Mouse (Mus musculus) adrenal gland, adult 18-20 months (tissue): ENCODE measurements around the gene Sar1a. TPM values are rescaled to one million over a fixed set of nuclear protein-coding genes. Genes with fewer than 3 reads are reported as not detected.
A peak's percentile ranks its signal among the peaks of the same experiment; 100 is the strongest.

ENCODE experiments used
- DNase-seq, 2 experiments: peaks; one replicate each; pipeline ENCODE4 v3.0.0; 2021 to 2022; ENCODE audit warnings: low spot score in 2 of 2
- long read RNA-seq, 2 experiments: library from polyadenylated mRNA; stranded (forward); transcript quantifications; one replicate each; pipeline ENCODE4 v2.0.0; 2021
- total RNA-seq, 2 experiments: library from RNA; stranded (reverse); gene quantifications; 1 replicate in 1 of 2; 2 replicates in 1 of 2; pipeline ENCODE4 v1.2.3; 2021

Sar1a gene
- 100 to 1,000 TPM; 198 to 216 TPM for total RNA-seq
- long read RNA-seq, experiment 1, transcript Sar1a-201 (7 exons, 2,613 nt): major isoform, 238 of 276 reads
- long read RNA-seq, experiment 1, partial matches to known transcripts: 4 of 276 reads
- long read RNA-seq, experiment 1, other reads (novel, unspliced or antisense): 28 of 276 reads
- long read RNA-seq, experiment 2, transcript Sar1a-201 (7 exons, 2,613 nt): major isoform, 582 of 673 reads
- long read RNA-seq, experiment 2, transcript Sar1a-208 (8 exons, 897 nt): minor isoform, 7 of 673 reads
- long read RNA-seq, experiment 2, transcript Sar1a-207 (1 exons, 319 nt): minor isoform, 9 of 673 reads
- long read RNA-seq, experiment 2, transcript Sar1a-205 (2 exons, 483 nt): minor isoform, 6 of 673 reads
- long read RNA-seq, experiment 2, partial matches to known transcripts: 5 of 673 reads
- long read RNA-seq, experiment 2, other reads (novel, unspliced or antisense): 64 of 673 reads

DNA sequence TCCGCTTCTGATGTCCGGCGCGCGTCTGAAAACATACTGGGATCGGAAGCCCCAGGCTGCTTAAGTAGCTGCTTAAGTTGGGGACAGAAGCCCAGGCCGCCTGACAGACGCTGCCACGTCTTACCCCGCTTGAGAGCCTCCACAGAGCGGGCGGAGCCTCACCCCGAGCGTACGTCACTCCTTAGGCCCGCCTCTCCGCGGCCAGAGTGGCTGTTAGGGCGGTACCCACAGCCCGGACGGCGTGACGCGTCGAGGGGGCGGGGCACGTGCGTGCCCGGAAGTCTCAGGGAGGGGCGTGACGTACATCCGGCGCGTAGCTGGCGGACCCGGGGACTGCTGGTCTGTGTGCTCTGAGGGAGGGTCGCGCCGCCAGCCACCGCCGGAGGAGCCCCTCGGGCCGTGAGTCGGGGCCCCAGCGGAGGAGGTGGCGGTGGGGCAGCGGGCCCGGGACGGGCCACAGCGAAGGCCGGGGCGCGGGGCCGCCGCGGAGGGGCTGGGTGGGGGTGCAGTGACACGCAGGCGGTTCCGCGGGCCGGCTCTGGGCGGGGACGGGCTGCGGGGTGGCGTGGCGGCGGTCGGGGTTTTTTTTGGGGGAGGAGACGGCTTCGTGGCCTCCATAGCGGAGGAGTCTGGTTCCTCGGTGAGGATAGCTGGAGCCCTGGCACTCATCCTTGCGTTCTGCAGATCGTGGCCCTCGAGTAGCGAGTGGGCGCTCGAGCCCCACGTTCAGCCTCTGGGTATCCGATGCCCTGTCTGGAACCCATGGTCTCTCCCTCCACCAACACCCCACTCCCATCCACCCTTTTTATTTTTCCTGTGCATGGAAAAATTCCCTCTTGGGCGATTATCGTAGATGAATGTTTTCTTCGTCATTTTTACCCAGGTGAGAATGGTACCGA, at the start of gene Sar1a:
Gene Sar1a, plus strand, starts transcription at position 285 of the 899 bp plus-strand sequence.
- peak; percentile 99 for DNase-seq

DNA sequence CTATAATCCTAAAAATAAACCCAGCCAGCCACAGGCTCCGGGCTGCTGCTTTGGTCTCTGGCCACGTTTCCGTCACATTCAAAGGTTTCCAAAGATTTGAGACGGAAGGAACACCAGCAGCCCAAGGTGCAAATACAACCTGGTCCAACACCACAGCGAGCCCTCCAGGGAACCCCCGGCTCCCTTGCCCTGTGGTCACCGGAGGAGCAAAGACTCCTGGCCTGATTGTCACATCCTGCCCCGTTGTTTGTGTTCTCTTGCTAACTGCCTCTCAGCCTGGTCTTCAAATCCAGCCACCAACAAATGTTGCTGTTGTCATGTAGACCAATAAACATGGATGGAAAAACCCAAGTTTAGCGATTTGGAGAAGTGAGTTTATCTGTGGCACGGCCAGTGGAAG, 47.7 kb upstream of the Sar1a start:
- DNase-seq: no peak

DNA sequence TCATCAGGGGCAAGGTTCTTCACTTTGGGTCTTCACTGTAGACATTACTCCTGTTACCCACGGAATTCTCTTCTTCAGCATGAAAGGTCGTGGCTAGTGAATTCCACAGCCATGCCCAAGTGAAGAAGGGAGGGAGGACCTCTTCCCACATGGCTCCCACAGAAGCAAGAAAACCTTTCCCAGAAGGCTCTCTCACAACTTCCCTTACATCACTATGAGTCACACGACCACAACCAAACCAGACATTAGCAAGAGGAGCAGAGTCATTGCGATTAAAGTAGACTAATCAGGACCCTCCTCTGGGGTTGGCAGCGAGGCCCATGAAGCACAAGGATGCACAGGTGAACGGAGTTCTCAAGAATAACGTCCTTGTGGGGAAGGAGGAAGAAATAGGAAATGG, 43.0 kb upstream of the Sar1a start:
- DNase-seq: no peak

DNA sequence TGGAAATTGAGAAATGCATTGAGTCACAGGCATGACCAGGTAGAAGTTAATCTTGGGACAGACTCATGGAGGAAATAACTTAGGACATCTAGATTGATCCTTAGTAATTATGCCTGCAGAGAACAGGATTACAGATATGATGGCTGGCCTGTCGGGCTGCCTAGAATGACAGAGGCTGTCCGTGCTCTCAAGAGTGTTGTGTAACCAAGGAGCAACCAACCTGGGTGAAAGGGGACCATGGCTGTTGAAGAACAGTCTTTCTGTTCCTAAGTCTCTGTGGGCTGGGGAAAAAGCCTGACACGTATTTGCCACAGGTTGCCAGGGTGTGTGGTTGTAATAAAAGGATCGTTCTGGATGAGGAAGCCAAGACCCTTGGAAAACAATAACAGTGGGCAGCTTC, 39.7 kb upstream of the Sar1a start:
- DNase-seq: no peak

DNA sequence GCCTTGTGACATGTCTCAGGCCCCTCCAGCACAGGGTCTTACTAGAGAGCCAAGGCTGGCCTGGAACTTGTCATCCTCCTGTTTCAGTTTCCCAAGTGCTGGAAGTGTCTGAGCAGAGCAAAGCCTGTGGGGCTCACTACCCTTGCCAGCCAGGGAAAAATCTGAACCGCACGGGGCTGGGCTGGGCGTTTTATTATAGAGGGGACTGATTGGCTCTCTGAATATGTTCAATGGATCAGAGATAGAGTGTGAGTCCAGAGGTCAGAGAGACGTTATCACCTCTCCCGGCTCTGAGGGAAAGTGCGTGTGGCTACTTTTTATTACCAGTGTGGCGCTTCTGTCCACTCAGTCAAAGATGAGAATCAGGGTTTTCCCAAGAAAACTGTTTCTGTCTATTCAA, 33.5 kb upstream of the Sar1a start:
- DNase-seq: no peak

DNA sequence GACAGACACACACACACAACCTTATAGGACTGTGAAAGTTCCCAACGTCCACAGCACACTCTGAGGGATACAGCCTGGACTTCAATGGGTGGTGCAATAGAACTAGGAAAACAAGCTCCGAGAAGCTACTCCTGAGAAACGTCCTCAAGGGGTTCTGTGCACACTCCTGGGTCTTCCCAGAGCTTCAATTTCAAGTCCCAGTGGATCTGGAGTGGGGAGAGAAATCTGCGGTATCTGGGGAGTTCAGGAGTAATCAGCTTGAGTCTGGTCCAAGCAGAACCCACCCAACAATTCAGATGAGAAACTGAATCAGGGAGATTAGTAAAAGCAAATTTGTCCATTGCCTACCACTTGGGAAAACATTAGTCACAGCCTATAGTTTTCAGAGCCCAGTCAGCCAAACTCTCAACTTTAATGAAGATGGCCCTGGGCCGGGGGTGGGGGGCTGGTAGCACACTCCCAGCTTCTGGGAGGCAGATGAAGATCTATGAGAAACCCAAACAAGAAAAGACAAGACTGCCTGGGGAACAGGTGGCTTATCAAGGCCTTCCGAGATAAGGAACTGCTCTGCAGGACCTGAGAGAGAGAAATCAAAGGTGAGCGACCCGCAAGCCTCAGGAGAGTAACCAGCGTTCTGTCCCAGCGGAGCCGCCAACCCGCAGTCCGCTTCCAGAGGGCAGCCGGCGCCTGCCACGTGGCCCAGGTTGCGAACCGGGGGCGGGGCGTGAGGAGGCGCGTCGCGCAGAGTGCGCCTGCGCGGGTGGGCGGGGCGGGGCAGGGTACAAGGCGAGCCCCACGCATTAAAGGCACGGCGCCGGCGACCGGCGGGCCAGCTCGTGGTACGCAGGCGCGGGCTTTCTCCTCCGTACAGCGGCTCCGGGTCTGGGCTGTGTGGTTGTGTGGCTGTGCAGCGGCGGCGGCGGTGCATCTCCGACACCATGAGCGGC, 32.0 kb upstream of the Sar1a start, which contains the start of gene Ppa1:
Gene Ppa1, plus strand, starts transcription at position 763 of the 947 bp plus-strand sequence.
- peak; percentile 88 to 89 for DNase-seq

DNA sequence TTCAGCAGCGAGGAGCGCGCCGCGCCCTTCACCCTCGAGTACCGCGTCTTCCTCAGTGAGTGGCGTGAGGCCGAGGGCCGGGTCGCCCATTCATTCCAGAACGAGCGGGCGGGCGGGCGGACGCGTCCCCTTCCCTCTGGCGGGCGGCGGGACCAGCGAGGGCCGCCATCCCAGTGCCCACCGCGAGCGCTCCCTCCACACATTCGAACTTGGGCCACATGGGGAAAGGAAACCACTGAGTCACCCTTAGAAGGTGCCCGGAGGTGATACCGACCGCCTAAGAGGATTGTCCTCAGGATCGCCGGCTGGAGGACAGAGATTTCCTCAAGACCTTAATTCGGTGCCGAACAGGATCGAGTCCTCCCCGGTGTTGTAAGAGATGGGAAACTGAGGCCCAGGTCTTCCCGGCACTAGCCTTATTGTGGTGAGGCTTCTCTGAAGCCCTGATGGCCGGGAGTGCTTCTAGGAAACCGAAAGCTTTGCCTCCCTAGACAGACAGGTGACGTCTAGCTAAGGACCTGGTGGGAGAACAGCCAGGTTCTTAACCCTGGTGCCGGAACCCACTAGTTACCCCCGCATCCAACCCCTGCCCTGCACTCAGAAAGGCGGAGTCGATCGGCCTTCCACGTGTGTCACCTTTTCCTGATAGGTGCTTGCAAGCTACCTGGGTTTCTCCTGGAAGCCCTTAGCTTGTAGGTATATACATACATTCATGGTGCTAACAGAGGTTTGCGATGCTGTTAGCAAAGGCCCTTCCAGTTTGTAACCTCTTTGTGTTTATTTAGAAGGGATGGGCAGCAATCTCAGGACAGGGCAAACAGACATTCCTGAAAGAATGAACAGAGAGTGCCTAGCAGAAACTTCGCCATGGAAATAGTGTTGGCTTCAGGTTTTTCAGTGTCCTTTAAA, 31.1 kb upstream of the Sar1a start:
- peak in 1 of 2 experiments; percentile 24 for DNase-seq

DNA sequence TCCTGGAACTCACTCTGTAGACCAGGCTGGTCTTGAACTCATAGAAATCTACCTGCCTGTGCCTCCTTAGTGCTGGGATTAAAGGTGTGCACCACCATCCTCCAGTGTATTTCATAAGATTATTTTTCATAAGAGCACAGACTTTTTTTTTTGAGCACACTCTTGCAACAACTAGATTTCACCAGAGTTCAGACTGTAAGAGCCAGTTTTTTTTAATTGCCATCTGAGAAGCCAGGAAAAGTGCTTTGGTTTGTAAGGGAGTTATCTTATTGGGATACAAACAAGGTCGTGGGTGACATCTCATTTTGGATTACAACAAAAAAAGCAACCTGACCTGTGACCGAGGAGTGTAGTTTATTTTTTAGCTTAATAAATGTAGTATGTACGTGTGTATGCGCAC, 26.0 kb upstream of the Sar1a start:
- no peak for DNase-seq

DNA sequence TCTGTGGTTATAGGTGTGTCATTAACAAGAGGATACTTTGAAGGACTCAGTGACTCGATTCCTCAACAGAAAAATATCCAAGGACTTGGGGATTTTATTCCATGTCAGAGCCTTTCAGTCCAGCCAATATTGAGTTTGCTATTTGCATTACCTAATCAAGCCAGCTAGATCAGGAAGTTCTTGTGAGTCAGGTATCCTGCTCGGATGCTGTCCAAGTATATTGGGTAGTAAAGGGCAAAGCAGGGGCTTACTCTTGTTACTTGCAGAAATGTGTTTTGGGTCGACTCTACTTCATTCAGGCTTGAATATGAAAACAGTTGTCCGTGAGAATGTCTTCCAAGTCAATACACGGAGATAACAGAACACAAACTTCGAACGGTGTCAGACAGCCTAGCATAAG, 25.4 kb upstream of the Sar1a start:
- DNase-seq: no peak

DNA sequence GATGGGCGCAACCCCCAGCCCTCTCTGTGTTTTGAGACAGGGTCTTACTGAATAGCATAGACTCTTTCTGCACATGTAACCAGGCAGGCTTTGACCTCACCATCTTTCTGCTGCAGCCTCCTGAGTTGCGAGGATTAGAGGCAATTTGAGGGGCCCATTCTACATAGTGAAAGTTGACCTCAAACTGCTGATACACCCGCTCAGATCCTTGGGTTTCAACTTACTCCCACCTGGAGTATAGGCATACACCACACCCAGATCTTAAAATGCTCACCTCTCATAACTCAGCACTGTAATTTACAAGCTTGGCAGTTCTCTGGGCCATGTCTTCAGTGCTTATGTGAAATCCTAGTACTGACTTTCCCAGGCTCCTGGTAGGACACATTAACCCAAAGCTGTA, 24.9 kb upstream of the Sar1a start:
- DNase-seq: no peak

DNA sequence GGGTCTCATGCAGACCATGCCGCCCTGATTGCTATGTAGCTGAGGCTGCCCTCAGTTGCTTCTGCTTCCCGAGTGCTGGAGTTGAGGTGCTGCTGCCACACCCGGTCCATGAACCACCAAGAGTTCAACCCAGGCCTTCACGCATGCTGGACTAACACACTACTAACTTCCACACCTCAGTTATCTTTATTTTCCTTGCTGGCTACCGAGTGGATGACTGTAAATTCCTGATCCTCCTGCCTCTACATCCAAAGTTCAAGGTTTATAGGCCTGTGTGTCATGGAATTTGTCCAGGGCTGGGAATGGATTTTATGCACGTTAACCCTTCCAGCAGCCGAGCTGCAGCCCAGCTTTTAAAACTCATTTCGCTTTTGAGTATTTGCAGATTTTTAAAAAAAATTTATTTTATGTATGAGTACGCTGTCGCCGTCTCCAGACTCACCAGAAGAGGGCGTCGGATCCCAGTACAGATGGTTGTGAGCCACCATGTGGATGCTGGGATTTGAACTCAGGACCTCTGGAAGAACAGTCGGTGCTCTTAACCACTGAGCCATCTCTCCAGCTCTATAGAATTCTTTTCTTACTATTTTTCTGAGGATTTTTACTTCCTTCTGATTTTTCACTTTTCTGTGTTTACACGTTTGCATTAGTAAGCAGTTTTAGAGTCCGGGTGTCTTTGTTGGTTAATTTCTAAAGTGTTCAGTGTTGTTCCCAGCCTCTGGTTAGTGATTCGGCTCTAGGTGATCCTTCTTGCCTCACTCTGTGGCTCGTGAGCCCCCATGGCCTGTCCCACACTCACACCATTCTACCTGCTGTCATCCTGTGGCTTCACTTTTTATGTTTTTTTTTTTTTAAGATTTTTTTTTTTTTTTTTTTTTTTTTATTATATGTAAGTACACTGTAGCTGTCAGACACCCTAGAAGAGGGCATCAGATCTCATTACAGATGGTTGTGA, 22.9 kb upstream of the Sar1a start:
- DNase-seq: no peak

DNA sequence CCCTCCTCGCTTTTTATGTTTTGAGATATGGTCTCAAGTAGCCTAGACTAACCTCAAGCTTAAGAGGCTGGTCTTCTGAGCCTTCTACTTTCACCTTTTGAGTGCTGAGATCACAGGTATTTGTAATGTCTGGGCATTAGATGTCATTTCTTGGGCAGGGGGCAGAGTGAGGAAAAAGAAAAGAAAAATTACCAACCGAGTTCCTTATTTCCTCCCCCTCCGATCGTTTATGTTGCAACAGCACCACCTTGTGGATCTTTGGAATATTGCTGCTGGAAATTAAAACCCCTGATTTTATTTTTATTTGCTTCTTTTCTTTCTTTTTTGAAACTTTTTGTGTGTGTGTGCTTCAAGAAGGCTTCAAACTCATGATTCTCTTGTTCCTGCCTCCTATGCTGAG, 22.1 kb upstream of the Sar1a start:
- DNase-seq: peak; percentile 40 to 41

DNA sequence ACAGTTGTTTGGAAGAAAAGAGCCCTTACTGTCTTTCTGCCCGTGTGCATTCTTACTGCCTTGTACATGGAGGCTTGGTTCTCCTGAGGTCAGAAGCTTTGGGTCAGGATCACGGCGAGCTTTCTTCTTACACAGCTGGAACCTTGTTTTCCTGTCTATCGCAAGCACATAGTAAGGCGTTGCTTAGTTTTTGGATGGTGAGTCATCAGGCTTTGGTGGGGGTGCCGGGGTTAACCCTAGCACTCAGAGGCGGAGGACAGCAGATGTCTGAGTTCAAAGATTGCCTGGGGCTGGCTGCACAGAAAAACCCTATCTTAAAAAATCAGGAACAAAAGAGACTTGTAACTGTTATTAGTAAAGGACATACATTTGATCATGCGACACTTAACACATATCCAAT, 18.2 kb upstream of the Sar1a start:
- DNase-seq: no peak

DNA sequence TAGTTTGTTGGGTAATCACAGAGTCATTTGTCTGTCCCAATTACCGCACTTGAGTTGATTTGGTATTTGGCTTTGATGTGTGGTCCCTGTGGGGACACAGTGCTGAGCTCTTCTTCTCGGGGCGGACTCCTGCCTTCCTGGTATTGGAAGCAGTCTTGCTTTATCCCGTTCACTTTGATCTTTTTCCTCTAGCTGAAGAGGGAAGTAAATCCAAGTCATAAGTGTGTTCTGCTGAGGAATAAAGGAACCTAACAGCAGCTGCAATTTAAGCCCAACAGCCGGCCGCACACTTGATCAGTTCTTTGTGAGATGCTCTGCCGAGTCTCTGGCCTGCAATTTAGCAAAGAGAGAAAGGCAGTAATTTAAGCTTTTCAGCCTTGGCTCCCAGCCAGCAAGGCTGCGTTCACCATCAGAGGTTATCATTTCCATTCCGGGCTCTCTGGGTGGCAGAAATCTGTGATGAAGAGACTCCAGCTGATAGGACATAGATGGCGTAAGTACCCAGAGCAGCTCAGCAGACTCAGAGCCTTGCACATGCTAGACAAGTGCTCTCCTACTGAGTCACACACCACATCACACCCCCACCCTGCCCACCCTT, 17.6 kb upstream of the Sar1a start:
- DNase-seq: peak in 1 of 2 experiments; percentile 42

DNA sequence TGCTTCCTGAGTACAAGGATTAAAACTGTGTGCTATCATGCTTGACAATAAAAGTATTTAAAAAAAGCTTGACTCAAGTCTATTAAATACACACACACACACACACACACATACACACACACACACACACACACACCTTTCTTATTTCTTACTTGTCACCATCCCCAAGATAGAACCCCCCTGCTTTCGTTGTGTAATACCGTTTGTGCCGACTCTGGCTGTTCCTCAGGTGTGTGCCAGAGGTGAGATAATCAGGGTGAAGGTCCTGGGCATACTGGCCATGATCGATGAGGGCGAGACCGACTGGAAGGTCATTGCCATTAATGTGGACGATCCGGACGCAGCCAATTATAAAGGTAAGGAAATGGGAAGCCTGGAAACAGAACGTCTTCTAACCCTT, 15.0 kb upstream of the Sar1a start:
- no peak for DNase-seq

DNA sequence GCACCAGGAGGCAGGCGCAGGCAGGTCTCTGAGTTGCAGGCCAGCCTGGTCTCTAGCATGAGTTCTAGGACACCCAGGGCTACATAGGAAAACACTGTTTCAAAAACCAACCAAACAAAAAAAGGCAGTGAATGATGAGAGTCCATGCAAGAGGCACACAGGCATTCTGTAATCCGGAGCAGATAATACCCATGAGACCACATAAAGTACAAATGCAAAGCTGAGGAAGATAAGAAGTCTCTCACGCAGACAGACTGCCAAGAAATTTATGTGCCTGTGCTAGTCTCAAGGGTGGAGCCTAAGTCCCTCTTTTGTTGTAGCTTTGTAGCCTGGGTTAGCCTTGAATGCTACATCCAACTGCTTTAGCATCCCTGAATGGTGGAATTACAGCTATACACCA, 14.4 kb upstream of the Sar1a start:
- no peak for DNase-seq

DNA sequence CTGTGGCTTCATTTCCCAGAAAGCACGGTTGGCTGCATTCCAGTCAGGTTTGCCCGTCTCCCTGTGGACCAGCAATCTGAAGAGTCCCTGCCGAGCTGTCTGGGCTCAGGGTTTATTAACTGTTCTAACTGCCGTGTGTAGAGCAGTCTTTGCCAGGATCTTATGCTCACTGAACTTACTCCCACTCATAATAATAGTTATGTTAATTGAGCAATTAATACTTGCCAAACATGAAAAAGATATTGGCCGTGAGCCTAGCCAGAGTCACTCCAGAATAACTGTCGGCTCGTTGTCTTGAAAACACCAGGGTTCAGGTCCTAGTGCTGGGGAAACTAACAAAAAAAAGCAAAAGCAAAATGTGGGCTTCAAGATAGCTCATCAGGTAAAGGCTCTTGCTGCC, 10.8 kb upstream of the Sar1a start:
- no peak for DNase-seq

DNA sequence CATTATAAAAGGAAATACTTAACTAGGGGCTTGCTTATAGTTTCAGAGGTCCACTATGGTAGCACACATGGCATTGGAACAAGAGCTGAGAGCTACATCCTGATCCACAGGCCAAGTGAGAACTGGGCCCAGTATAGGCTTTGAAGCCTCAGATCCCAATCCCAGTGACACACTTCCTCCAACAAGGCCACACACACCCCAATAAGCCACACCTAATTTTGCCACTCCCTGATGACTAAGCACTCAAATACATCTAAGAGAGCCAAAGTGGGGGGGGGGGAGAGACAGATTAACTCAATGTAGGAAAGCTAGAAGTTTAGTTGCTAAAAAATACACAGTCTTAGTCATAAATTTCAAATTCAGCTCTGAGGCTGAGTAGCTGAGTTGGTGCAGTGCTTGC, 10.2 kb upstream of the Sar1a start:
- no peak for DNase-seq
